Mouse (Mus musculus) embryo, embryonic 11 days (tissue): ENCODE data around the gene Rasgrp1.

Experiments
- DNase-seq: peaks from one replicate; pipeline ENCODE4 v3.0.0-alpha.2; 2015

Rasgrp1 gene

GRCm38 (mm10) chr2:117328521-117329285 lies 14.1 kb downstream of the Rasgrp1 start:
- DNase-seq, result no peak

- DNase-seq, result no peak
Observed at GRCm38 (mm10) chr2:117322399-117322798, 20.4 kb downstream of the Rasgrp1 start.

GRCm38 (mm10) chr2:117321231-117321630 lies 21.6 kb downstream of the Rasgrp1 start:
- no peak for DNase-seq

DNA sequence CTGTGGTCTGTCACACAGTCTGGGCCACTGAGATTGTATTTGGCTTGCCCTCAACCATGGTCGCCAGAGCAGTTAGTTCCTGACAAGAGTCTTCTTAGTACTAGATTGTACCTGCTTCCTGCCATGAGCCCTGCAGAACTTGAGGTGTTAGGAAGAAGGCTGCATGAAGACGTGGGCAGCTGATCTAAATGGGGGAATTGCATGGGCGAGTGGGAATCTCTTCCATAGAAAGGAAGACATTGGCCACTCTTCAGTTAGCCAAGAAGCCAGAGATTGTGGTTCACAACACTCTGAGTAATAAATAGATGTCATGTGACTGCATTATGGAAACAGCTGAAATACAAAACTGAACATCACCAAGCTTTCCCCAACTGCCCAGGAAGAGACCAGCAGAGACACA lies 23.8 kb downstream of the Rasgrp1 start:
- DNase-seq, result no peak

DNA sequence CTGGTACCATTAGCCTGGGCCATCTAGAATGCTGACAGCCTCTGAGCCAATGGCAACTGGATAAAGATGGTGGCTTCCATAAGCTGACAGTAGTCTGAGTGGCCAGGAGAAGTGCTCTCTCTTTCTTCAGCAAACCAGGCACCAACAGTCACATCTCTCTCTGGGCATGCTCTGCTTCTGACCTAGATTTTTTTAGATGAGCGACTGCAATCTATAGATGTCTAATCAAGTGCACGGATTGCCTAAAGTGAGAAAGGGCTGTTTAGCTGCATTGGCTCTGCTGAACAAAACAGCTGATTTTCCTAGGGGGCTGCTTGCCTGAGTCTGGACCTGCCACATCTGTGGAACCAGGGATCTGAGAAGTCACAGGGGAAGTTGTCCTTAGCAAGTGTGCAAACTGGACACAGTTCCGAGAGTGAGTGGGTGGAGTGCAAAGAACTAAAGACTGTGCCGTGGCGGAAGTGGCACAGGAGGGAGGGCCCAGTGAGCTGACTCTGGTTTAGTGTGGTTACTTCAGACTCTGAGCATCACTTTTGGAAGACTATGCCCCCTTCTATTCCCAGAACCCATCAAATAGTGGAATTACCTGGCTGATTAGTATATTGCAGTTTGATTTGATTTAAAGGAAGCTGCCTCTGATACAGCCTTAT lies 29.1 kb downstream of the Rasgrp1 start:
- DNase-seq, result no peak

DNA sequence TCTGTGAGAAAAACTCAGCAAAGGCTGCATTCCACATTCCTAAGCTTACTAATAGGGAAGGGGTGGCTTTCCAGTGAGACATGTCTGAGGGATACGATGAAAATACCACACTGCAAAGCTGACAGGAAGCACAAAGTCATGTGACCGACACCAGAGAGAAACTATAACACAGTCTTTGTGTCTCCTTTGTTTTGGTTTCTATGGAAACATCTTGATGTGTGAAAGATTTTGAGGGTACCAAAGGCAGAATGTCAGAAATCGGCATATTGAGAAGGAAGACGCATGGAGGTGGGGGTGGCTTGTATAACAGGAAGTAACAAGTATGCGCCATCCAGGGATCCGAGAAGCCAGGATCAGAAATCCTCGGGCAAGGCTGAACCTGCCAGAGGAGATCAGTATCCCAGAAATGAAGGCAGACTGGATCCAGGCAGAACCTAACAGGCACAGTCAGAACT lies 30.3 kb downstream of the Rasgrp1 start:
- DNase-seq, result no peak

DNA sequence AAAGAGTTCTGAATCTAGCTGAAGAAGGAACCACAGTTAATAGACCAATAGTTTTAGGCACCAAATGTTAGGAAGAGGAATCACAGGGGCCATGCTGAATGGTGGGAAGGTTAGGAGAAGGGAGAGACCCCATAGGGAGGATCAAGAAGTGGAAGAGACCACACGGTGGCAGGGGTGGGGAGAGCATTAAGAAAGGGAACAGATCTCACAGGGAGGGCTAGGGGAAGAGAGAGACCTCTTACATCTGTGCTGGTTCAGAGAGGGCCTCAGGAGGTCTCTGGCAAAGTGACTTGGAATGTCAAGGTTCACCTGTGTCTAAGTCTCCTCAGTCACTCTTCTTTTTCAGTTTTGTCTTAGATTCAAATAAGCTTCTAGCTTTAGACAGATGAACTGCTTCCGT lies 30.8 kb downstream of the Rasgrp1 start:
- no peak for DNase-seq

GRCm38 (mm10) chr2:117311349-117311748 lies 31.5 kb downstream of the Rasgrp1 start:
- DNase-seq, result no peak

GRCm38 (mm10) chr2:117309046-117309445 lies 33.8 kb downstream of the Rasgrp1 start:
- DNase-seq, result no peak

DNA sequence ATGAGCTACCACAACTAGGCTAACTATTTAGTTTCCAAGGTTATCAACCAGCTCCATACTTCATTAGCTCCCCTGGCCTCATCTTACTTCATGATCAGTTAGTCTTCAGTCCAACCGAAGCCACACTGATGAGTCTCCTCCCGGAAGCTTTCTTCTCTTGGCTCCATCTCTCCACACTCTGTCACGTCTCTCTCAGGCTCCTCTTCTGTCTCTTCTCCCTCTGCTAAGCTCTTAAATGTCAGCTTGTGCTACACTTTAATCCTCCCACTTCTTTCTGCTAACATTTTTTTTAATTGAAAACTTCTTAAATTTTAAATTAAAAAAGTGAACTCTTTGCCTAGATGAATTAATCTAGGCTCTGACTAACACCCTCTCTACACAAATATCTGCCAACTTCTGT lies 34.8 kb downstream of the Rasgrp1 start:
- DNase-seq, result no peak

GRCm38 (mm10) chr2:117304941-117305340 lies 37.9 kb downstream of the Rasgrp1 start:
- DNase-seq, result no peak

DNA sequence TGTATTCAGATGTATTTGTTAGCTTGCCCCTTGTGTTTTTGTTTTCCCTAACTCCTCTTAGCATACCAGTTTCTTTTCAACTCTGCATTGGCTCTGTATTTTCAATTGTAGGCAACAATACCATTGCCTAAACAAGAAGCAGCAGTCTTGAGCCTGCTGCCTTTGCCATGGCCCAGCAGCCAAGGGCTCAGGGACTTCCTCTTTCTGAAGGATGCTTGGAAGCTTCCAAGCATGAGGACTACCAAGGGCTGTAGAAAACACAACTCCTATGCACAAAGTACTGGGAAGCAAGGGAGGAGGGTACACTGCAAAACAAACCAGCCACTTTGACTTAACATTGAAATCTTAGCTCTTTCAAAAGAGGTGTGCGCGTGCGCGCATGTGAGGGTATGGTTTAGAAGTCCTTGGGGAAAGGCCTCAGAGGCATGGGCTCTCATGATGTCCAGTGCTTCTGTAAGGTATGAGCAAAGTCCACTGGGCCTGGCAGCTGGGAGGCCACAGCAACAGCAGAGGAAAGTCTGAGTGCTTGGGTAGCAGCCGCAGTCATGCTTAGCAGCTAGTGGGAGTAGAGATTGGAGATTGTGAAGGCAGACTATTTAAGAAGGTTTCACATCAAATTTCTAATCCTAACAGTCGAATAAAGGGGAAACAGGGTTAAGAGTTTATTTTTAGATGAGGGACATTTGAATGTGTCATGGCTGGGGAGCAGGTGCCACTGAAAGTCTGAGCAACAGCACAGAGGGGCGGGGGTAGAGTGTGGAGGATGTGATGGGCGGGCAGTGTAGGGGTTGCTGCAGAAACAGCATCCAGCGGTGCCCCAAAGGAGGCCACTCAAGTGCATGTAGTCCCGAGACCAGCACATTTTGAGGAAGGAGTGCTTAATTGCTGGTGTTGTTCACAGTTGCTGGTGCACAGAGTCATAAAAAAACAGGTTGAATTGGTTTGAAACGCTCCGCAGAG lies 39.1 kb downstream of the Rasgrp1 start:
- no peak for DNase-seq

DNA sequence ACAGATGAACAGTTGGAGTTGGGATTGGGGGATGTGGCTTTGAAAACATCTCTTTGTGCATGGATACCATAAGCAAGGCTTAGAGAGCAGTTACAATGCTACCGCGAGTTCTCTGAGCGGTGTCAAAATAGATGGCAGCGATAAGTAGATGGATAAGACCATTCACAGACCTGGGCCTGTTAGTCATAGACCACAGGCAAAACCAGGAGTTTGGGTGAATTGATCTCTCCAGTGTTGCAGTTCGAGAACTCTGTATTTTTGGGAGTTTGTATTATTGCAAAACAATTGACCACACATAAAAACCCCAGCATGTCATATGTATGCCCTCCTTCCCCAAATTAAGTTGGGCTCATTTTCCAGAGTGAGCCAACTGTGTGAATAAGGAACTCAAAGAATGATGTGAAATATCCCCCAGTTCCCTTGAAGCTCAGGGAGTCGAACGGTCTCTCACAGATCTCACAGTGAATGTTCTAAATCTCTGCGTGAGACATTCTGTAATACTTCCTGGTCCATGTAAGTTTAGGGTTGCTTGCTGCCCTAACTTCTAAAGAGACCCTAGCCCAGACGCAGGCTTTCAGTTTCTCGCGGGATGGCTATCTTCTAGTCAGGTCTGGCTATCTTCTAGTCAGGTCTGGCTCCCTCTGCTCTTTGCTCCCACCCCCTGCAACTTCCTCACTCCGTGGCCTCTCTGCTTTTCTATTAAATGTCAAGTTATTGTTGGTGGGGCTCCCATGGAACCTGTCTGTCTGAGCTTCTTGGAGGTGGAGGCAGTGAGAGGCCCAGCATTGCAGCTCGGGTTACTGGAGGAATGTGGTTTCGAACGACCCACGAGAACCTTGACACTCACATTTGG lies 43.0 kb downstream of the Rasgrp1 start:
- DNase-seq, result no peak

- no peak for DNase-seq
Observed at GRCm38 (mm10) chr2:117288291-117288690, 54.5 kb downstream of the Rasgrp1 start.

- peak; percentile 50 for DNase-seq
Observed at GRCm38 (mm10) chr2:117263786-117264408, 78.9 kb downstream of the Rasgrp1 start.

DNA sequence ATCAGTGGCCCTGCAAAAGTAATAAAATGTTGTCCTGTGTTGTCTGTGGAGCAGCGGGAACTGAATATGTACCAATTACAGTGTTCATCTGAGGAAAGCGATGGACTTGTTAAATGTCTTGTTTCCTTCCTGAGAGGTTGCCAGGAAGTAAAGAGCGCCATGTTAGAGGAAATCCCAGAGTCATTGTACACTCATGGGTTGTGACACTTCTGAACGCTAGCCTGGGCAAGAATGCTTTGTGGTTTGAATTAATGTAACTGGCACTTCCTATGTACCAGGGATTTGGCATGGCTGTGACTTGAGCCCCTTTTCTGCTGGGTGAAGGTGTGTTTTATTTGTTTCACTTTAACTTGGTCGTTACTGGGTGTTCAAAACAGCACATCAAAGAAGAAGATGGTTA lies 80.6 kb downstream of the Rasgrp1 start:
- DNase-seq, result no peak

GRCm38 (mm10) chr2:117257617-117258016 lies 85.2 kb downstream of the Rasgrp1 start:
- no peak for DNase-seq

- no peak for DNase-seq
Observed at GRCm38 (mm10) chr2:117255415-117255814, 87.4 kb downstream of the Rasgrp1 start.

GRCm38 (mm10) chr2:117250001-117250510 lies 92.7 kb downstream of the Rasgrp1 start:
- DNase-seq, result no peak

- DNase-seq, result peak; percentile 93
Observed at GRCm38 (mm10) chr2:117249255-117250000, 93.4 kb downstream of the Rasgrp1 start, which contains the start of gene Fam98b. Gene Fam98b, plus strand, starts transcription at chr2:117249739.

DNA sequence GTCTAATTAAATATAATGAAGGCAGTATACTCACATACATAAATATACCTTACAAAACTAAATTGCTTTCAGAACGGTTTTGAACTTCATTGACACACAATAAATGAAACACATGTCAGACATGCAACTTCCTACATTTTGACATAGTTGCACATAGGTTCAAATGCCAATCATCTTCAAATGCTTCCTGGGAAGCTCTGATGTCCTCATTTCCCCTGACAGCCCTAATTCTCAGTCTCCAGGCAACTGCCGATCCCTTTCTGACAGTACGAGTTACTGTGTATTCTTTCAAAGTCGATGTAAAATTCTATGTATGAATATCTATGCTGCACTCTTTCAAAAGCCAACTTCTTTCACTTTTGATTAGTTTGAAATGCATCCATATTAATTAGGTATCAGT lies 100.8 kb downstream of the Rasgrp1 start:
- no peak for DNase-seq
